Comparison of ENCODE assay signal across 18 mouse cellular contexts in the genomic region with DNA sequence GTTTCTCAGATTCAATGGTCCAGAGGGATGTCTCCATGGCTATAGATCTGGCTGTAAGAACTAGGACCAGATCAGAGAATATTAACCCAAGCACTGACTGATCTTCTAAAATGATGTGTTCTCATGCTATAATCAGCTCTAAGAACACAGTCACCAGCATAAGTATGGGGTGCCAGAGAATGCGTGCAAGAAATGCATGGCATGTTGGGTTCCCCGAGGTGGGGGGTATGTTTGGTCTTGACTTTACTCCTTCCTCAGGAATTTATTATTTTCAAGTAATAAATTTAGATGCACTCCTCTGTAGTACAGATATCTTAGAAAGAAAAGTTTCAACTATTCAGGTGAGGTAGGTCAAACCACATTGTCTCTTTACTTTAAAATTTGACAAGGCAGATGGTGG.
"Had no signal": no experiment of that assay in that cellular context is flagged by ENCODE, and none has a peak within 500 bp of the region (broad histone marks: within the 10 kb centered on the region; RNA-seq: fewer than 3 reads in every experiment).

No protein-coding gene starts in this region.

- H3K4me2 ChIP-seq: heart, embryonic 11.5 days; heart, embryonic 13.5 days; heart, embryonic 15.5 days; hindbrain, embryonic 13.5 days; hindbrain, embryonic 15.5 days; kidney, embryonic 15.5 days; limb, embryonic 13.5 days; limb, embryonic 15.5 days; liver, embryonic 12.5 days had no signal

- H3K9me3 ChIP-seq: heart, embryonic 13.5 days; heart, embryonic 15.5 days; hindbrain, embryonic 13.5 days; hindbrain, embryonic 15.5 days; kidney, embryonic 15.5 days; limb, embryonic 13.5 days; limb, embryonic 15.5 days; liver, embryonic 12.5 days had no signal

- H3K4me1 ChIP-seq: heart, embryonic 13.5 days; heart, embryonic 15.5 days; hindbrain, embryonic 13.5 days; hindbrain, embryonic 15.5 days; kidney, embryonic 15.5 days; limb, embryonic 13.5 days; limb, embryonic 15.5 days; liver, embryonic 12.5 days had no signal

- H3K36me3 ChIP-seq: heart, embryonic 13.5 days; heart, embryonic 15.5 days; hindbrain, embryonic 13.5 days; hindbrain, embryonic 15.5 days; kidney, embryonic 15.5 days; limb, embryonic 13.5 days; limb, embryonic 15.5 days; liver, embryonic 12.5 days had no signal

- ATAC-seq: hindbrain, postnatal 0 days; intestine, embryonic 16.5 days; liver, embryonic 12.5 days had no signal

- H3K4me3 ChIP-seq: heart, embryonic 13.5 days; heart, embryonic 15.5 days; hindbrain, embryonic 13.5 days; hindbrain, embryonic 15.5 days; kidney, embryonic 15.5 days; limb, embryonic 13.5 days; limb, embryonic 15.5 days; liver, embryonic 12.5 days had no signal

- H3K27me3 ChIP-seq: heart, embryonic 13.5 days; heart, embryonic 15.5 days; hindbrain, embryonic 13.5 days; hindbrain, embryonic 15.5 days; kidney, embryonic 15.5 days; limb, embryonic 13.5 days; limb, embryonic 15.5 days; liver, embryonic 12.5 days had no signal

- DNase-seq: kidney, adult 11 months; kidney, adult 9 months; kidney, postnatal 14 days; layer of hippocampus, adult 9-11 months; layer of hippocampus, postnatal 36 days had no signal

- H3K27ac ChIP-seq: heart, embryonic 13.5 days; heart, embryonic 15.5 days; hindbrain, embryonic 13.5 days; hindbrain, embryonic 15.5 days; hindbrain, postnatal 0 days; kidney, embryonic 15.5 days; kidney, postnatal 0 days; limb, embryonic 13.5 days; limb, embryonic 15.5 days; liver, embryonic 12.5 days; liver, embryonic 14.5 days had no signal

- H3K9ac ChIP-seq: heart, embryonic 13.5 days; heart, embryonic 15.5 days; hindbrain, embryonic 13.5 days; hindbrain, embryonic 15.5 days; kidney, embryonic 15.5 days; limb, embryonic 13.5 days; limb, embryonic 15.5 days; liver, embryonic 12.5 days; liver, embryonic 14.5 days had no signal
